Mouse (Mus musculus) right cerebral cortex, postnatal 10 days (tissue): Measurements from ENCODE around the gene Kif26a.

ENCODE experiments used
- DNase-seq, 2 experiments: peaks; one replicate each; pipeline ENCODE4 v3.0.0; 2021; ENCODE audit warnings: low spot score in 2 of 2

The Kif26a gene

DNA sequence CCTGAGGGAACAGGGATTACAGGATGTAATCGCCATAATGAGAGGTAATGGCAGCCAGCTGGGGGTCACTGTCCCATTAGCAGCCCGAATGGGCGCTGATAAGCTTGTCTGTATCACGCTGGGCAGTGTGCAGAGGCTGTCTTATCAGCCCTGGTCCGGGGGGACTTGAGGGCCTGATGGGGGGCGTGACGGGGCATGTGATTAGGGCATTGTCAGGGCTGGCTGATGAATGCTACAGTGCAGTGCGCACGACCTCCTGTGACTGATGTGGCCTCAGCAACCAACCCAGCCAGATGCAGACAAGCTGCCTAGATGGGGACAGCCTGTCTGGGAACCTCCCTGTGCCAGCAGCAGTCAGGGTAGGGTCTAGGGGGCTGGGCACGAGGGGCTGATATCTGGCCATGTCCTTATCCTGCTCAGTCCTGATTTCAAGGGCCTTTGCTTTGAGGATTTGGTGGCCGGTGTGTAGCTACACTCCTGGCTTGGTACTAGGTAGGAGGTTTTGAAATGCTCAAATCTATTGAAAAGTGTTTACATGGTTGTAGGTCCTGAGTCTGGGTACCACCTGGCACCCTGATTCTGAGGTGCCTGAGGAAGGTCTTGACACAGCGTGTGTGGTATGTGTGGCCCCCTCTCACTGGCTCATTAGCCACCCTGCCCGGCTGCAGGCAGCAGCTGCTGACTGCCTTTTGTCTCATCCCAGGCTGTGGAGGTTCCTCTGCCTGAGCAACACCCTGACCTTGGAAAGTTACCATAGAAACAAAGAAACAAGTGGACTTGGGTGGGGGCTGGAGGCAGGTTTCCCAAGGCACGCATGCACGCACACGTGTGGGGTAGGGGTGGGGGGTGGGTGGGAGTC is 18.2 kb downstream of the Kif26a start:
- DNase-seq = no peak

DNA sequence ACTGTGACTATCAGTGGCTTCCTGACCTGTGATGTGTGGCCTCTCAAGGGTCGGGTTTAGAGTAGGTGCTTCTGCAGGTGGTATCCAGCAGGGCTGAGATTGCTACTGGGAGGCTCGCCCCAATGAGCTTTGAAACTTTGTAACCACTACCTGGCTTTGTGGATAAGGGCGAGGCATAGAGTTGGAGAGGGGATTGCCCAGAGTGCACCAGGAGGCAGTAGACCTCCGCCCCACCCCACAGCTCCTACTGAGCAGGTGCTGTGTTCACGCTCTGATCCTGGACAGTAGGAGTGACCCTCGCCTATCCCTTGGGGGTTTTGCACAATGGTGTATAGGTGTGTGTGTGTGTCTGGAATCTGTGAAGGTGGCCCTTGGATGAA is 18.8 kb downstream of the Kif26a start:
- DNase-seq = no peak

GRCm38 (mm10) chr12:112169240-112169639 is 23.2 kb downstream of the Kif26a start:
- no peak for DNase-seq

DNA sequence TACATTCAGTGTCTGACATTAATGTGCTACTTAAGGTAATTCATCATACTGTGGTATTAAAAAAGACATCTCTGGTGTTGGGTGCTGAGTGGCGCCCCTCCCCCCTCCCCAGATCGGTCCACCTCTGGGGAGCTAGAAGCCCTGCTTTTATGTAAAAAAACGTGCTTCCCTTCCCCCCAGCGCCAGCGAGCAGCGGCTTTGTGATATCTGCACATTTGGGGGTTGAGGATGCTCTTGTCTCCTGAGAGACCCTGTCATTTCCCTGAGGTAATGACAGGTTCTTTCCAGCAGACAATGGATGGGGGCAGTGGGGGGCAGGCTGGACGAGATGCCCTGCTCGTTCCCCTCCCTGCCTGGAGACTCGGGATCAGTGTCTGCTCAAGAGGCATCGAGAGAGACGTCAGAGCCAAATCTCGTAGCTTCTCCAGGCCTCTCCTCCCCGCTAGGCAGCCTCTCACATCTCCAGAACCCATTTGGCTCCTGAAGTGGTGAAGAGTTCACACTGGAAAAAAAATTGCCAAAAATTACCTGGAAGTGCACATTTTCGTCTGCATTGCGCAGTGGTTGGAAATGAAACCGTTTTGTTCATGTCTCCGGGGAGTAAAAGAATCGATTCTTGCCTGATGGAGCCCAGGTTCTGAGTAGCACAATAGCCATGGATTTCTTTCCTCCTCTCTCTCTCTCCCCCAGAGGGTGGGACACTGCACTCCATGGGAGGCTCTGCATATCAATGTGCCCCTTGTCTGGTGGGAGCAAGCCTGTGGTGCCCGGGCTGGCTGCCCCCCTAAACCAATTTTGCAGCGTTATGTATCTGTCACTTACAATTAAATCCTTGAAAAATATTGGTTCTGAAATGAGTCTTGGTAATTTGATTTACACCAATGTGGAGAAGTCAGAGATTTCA is 24.9 kb downstream of the Kif26a start:
- DNase-seq = no peak

DNA sequence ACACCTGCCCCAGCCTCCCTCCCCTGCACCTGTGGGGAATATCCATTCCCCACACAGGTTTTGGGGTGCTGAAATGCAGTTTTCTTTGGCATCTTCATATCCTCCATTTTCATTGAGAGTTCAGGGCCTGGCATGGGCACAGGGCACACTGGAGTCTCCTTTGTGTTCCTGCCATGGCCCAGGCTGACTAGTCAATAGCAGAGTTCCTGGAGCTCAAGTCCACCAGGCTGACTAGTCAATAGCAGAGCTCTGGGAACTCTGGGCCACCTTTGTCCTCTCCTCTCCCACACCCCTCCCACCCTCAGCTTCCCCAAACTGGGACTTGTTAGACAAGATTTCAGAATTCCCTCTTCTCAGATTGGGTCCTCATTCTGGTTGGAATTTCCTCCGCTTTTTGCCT is 25.6 kb downstream of the Kif26a start:
- DNase-seq = no peak

- no peak for DNase-seq
Measured at GRCm38 (mm10) chr12:112172214-112172613, 26.2 kb downstream of the Kif26a start.

- DNase-seq = no peak
Measured at GRCm38 (mm10) chr12:112177679-112178078, 31.7 kb downstream of the Kif26a start.

DNA sequence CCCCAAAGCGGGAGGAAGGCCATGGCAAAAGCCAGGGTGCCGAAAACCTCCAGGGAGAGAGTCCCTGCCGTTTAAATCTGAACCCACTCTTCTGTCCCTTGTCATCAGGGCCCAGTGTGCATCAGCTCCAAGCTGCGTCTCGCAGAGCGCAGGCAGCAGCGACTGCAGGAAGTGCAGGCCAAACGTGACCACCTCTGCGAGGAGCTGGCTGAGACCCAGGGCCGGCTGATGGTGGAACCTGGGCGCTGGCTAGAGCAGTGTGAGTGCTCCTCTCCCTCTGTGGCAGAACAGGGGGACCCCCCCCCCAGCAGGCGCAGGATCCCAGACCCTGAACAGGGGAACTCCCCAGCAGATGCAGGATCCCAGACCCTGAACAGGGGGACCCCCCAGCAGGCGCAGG is 33.7 kb downstream of the Kif26a start:
- DNase-seq = no peak

DNA sequence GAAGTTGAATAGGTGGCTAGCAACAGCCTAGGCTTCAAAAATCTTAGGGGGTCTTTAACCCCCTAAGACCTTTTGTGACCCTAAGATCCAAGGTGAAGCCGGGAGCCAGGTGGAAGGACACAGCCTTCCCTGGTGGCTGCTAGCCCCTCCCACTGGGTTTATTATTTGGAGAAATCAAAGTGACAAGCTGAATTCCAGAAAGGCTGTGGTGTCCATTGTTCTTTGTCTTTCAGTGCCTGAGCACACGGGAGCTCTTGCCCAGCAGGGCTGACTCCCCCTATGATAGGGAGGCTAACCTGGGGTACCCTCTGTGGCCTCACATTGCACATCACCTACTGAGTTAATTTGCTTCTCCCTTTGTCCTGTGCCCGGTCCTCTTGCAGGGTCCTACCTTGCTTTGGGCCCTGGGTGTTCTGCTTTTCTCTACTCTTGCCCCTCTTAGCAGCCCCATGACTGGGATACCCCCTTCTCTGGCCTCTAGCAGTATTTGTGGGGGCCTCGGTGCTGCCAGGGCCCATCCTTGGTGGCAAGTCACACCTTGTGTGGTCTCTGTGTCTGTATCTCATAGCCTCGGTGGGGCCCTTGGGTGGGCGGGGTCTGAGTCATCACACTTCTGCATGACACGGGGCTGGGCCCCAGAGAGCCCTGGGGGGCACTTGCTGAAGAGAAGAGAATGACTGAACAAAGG is 36.1 kb downstream of the Kif26a start:
- no peak for DNase-seq

DNA sequence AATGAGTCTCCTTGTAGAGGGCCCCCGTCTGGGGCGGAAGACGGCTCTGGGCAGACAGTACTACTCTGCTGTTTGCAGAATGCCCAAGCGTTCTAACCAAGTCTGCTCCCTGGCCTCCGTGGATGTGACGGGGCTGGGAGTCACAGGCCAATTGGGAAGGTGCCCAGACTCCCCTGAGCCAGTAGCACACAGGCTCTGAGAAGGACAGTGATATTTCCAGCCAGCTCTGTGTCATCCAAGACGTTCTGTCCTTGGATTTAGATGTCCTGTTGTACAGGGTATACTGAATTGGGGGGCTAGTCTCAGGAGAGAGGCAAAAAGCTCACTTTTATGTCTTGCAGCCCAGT is 36.6 kb downstream of the Kif26a start:
- DNase-seq = no peak

- peak; percentile 49 to 51 for DNase-seq
Measured at GRCm38 (mm10) chr12:112183675-112184074, 37.7 kb downstream of the Kif26a start.

DNA sequence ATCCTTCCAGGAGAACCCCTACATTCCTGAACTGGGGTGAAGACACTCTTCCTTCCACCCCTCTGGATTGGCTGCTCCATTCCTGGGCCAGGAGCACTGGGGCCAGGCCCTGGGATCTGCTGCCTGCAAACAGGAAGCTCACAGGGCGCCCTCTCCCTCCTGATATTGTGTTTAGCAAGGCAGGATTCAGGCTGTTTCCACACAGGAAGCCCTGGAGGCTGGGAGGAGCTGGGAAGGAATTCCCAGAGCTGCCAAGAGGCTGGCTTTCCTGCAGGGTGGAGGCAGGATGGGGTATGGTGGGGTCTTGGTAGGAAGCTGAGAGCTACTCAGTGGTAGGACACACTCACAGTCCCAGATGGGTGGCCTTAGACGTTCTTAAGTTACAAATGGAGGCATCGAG is 38.4 kb downstream of the Kif26a start:
- DNase-seq = peak in 1 of 2 experiments; percentile 44

DNA sequence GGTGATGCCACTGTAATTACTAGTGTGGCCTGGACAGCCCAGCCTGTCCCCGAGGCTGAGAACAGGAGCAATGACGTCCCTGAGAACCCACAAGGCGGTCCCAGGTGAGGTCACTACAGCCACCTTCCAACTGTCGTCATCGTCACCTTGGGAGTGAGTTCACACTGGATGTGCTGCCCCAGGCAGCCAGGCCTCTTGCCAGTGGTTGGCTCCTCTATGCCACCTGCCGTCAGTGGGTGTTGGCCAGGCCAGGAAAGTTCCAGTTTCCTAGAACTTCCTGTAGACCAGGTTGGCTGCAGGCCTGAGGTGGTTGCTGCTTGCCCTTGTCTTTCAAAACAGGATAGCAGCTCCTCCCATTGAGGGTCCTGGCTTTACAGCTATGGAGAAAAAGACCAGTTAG is 40.9 kb downstream of the Kif26a start:
- DNase-seq = no peak

GRCm38 (mm10) chr12:112191753-112192152 is 45.7 kb downstream of the Kif26a start:
- no peak for DNase-seq

DNA sequence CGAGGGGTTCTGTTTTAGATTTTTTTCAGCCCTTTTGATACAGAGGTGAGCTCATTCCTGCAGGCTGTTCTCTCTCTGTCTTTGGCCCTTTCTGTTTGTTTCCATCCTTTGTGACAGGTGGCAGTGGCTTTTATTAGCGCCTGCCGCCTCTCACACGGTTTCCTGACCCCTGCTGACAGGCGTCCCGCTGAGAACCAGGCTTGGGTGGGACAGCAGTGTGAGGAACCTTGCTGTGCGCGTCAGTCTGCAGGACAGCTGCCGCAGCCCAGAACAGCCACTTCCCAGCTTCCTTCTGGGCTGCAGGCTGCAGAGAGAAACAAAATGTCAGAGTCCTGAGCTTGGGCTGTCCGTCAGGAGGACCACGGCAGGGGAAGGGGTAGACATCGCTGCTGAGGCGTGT is 49.0 kb downstream of the Kif26a start:
- no peak for DNase-seq

DNA sequence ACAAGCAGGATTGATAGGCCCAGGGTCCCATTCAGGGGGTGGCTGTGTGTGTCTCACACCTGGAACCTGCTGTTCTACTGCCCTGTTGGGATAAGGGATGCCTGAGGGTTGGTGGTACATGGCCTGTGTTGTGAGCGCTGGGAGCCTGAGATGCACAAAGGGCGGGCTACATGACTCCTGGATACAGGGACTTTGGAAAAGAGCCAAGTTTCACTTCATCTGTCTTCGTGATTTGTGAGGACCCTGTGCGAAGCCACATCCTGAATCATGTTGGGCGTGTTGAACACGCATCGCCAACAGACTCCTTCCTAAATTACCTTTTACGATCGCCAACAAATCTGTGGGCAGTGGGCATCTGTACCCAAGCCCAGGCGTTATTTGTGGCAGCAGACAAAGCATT is 50.6 kb downstream of the Kif26a start:
- DNase-seq = no peak

- no peak for DNase-seq
Measured at GRCm38 (mm10) chr12:112199363-112199762, 53.4 kb downstream of the Kif26a start.

- no peak for DNase-seq
Measured at GRCm38 (mm10) chr12:112200045-112200444, 54.0 kb downstream of the Kif26a start.

GRCm38 (mm10) chr12:112207163-112207562 is 61.2 kb downstream of the Kif26a start:
- DNase-seq = no peak

GRCm38 (mm10) chr12:112207734-112208133 is 61.7 kb downstream of the Kif26a start:
- DNase-seq = no peak

DNA sequence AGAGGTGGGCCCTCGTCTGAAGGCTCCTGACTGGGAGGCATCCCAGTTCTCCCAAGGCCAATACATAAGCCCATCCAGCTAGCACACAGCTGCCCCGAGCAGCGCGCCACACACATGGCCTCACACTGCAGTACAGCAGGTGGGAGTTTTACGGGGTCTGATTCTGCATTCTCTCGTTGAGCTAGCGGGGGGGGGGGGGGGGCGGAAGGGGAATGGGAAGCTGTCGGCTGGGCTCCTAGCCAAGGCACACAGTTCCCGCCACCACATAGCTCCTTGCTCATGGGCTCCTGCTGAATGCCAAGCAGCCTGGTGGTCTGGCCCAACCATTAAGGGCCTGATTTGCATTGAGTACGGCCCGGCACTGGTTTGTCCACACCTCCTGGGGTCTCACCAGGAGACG is 64.6 kb downstream of the Kif26a start:
- DNase-seq = peak; percentile 38 to 42

GRCm38 (mm10) chr12:112214441-112214857 is 68.4 kb downstream of the Kif26a start:
- DNase-seq = no peak
